14 mouse cellular contexts compared by ENCODE assay signal in the genomic region with DNA sequence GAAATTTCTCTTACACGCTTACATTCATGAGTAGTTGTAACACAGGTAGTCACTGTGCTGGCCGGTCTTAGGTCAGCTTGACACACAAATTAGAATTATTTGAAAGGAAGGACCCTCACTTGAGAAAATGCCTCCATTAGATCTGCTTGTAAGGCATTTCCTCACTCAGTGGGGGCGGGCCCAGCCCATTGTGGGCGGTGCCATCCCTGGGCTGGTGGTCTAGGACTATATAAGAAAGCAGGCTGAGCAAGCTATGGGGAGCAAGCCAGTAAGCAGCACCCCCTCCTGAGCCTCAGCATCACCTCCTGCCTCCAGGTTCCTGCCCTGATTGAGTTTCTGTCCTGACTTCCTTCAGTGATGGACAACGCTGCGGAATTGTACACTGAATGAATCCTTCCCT.
"Had no signal": no experiment of that assay in that cellular context is flagged by ENCODE, and none has a peak within 500 bp of the region (broad histone marks: within the 10 kb centered on the region; RNA-seq: fewer than 3 reads in every experiment).

No protein-coding gene starts in this region.

- H3K4me1 ChIP-seq: intestine, embryonic 15.5 days; limb, embryonic 15.5 days; liver, embryonic 12.5 days; neural tube, embryonic 13.5 days had no signal

- H3K27me3 ChIP-seq: intestine, embryonic 15.5 days; limb, embryonic 15.5 days; neural tube, embryonic 13.5 days had no signal

- H3K36me3 ChIP-seq: intestine, embryonic 15.5 days; limb, embryonic 15.5 days; liver, embryonic 12.5 days; neural tube, embryonic 13.5 days had no signal

- DNase-seq: kidney, adult 2 months; kidney, postnatal 14 days; layer of hippocampus, adult 9-11 months; layer of hippocampus, postnatal 36 days; lung, embryonic 14.5 days; lung, postnatal 10 days; right cerebral cortex, adult 18-20 months; right cerebral cortex, postnatal 25 days had no signal

- H3K27ac ChIP-seq: intestine, embryonic 15.5 days; limb, embryonic 15.5 days; liver, embryonic 12.5 days; macrophage; neural tube, embryonic 13.5 days had no signal

- H3K9me3 ChIP-seq: intestine, embryonic 15.5 days; limb, embryonic 15.5 days; liver, embryonic 12.5 days; megakaryocyte, embryonic 14.5 days; neural tube, embryonic 13.5 days had no signal

- H3K4me3 ChIP-seq: intestine, embryonic 15.5 days; limb, embryonic 15.5 days; liver, embryonic 12.5 days; megakaryocyte, embryonic 14.5 days; neural tube, embryonic 13.5 days had no signal

- H3K4me2 ChIP-seq: intestine, embryonic 15.5 days; limb, embryonic 15.5 days; liver, embryonic 12.5 days; lung, embryonic 14.5 days; neural tube, embryonic 13.5 days had no signal

- ATAC-seq: intestine, embryonic 15.5 days; liver, embryonic 12.5 days had no signal

- H3K9ac ChIP-seq: intestine, embryonic 15.5 days; limb, embryonic 15.5 days; liver, embryonic 12.5 days; lung, embryonic 14.5 days; neural tube, embryonic 13.5 days had no signal
